Mouse (Mus musculus): ENCODE results near the gene Cd164l2. TPM values are rescaled to one million over a fixed set of nuclear protein-coding genes. Genes with fewer than 3 reads are reported as not detected.
A peak's percentile ranks its signal among the peaks of the same experiment; 100 is the strongest.

Gene Cd164l2
- polyA plus RNA-seq, 1 experiment, result not detected

- no peak overlapping the region for H3K27ac ChIP-seq (ENCODE audit: control insufficient read depth, insufficient read depth, low read depth, low read length, poor library complexity)
- WGBS, result 81% methylated on average over 7 of the region's 7 CpGs
- peaks cover 2% of the 10 kb centered on the region for H3K4me1 ChIP-seq (ENCODE audit: control insufficient read depth, insufficient read depth, low read length)
- TF ChIP-seq CTCF (IDR thresholded peaks at IDR 0.05; ENCODE audit: control insufficient read depth, insufficient read depth, low read length), result no peak
- no peak for TF ChIP-seq POLR2A (IDR thresholded peaks at IDR 0.05; ENCODE audit: borderline replicate concordance, control insufficient read depth, low read depth, low read length)
- H3K4me3 ChIP-seq (replicated peaks; ENCODE audit: control insufficient read depth, low read depth, low read length), result no peak overlapping the region
Observed at GRCm38 (mm10) chr4:133204379-133204778, 7.6 kb upstream of the Cd164l2 start.

DNA sequence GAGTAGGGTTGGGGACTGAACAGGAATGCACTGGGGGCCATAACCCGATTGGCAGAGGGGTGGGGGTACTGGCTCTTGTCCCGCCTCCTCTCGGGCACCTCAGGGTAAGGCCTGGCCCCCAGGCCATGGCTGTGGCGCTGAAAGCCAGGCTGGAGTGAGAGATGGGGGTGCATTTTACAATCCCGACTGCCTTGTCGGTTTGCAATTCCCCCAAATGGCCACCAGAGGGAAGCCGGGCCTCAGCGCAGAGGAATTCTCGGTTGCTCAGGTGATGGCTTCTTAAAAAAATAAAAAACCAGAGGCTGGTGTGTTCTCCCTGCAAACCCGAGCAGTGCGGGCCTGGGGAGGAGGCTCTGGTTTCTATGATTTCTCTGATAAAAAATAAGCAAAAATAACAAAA, 2.6 kb upstream of the Cd164l2 start:
- no peak for TF ChIP-seq POLR2A (IDR thresholded peaks at IDR 0.05; ENCODE audit: borderline replicate concordance, control insufficient read depth, low read depth, low read length)
- peak; percentile 84 for TF ChIP-seq CTCF (IDR thresholded peaks at IDR 0.05; ENCODE audit: control insufficient read depth, insufficient read depth, low read length)
- Histone ChIP-seq H3K4me1 (ENCODE audit: control insufficient read depth, insufficient read depth, low read length) (peaks cover 3% of the 10 kb centered on the region), H3K4me3 (replicated peaks; ENCODE audit: control insufficient read depth, low read depth, low read length) (no peak overlapping the region), H3K27ac (ENCODE audit: control insufficient read depth, insufficient read depth, low read depth, low read length, poor library complexity) (no peak overlapping the region)
- WGBS, result 4% methylated on average over 11 of the region's 11 CpGs

DNA sequence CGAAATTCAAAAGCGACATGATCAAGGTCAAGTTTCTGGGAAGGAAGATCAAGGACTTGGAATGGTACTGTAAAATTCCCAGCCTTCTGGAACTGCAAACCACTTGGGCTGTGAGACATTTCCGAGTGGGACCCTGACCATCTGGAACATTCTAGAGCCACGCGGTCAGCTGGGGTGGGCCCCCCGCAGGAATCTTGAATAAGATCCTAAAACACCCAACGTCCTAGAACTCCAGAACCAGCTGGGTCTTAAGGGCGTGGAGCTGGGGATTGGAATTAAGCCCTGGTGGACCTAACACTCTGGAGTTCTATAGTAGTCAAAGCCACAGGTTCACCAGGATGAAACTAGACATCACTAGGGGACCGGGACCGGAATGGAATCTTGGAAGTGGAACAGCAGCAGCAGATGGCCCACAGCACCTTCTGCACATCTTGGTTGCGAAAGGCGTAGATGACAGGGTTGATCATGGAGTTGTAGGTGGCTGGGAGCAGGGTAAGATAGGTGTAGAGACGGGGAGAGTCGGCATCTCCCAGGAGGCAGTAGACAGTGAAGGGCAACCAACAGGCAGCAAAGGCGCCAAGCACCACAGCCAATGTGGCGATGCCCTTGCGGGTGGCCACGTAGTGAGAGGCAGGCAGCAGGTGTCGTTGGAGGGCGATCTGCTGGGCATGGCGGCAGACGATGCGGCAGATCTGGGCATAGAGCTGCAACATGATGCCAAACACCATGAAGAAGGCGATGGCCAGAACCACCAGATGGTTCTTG, 1.7 kb upstream of the Cd164l2 start:
- peaks cover 3% of the 10 kb centered on the region for H3K4me1 ChIP-seq (ENCODE audit: control insufficient read depth, insufficient read depth, low read length)
- no peak overlapping the region for H3K4me3 ChIP-seq (replicated peaks; ENCODE audit: control insufficient read depth, low read depth, low read length)
- H3K27ac ChIP-seq (ENCODE audit: control insufficient read depth, insufficient read depth, low read depth, low read length, poor library complexity), result no peak overlapping the region
- TF ChIP-seq POLR2A (IDR thresholded peaks at IDR 0.05; ENCODE audit: borderline replicate concordance, control insufficient read depth, low read depth, low read length), result no peak
- WGBS, result 88% methylated on average over 24 of the region's 24 CpGs

DNA sequence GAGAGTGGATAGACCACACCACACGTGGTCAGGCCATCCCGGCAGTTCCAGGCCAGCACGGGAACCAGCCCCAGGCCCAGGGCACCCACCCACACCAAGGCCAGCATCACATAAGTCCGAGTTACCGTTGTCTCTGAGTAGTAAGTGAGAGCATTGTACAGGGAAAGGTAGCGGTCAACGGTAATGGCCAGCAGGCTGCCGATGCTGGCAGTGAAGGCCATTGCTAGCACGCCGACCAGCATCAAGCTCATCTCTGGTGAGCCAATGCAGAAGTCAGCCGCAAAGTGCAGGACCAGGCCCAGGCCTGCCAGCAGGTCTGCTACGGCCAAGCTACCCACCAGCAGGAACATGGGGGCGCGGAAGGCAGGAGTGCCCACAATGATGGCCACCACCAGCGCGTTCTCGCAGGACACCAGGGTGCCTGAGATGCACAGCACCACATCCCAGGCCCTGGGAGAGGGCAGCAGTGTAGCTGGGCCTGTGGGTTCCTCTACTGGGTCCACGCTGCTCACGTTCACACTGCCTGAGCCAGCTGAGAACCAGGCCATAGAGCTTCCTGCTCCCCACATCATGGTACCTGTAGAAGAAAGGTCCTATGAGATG, 1.0 kb upstream of the Cd164l2 start:
- peaks cover 3% of the 10 kb centered on the region for H3K4me1 ChIP-seq (ENCODE audit: control insufficient read depth, insufficient read depth, low read length)
- 93% methylated on average over 19 of the region's 19 CpGs for WGBS
- H3K4me3 ChIP-seq (replicated peaks; ENCODE audit: control insufficient read depth, low read depth, low read length), result no peak overlapping the region
- H3K27ac ChIP-seq (ENCODE audit: control insufficient read depth, insufficient read depth, low read depth, low read length, poor library complexity), result no peak overlapping the region
- TF ChIP-seq POLR2A (IDR thresholded peaks at IDR 0.05; ENCODE audit: borderline replicate concordance, control insufficient read depth, low read depth, low read length) (no peak), CTCF (IDR thresholded peaks at IDR 0.05; ENCODE audit: control insufficient read depth, insufficient read depth, low read length) (no peak)

GRCm38 (mm10) chr4:133212562-133213267, 784 bp downstream of the Cd164l2 start:
- no peak overlapping the region for H3K27ac ChIP-seq (ENCODE audit: control insufficient read depth, insufficient read depth, low read depth, low read length, poor library complexity)
- TF ChIP-seq POLR2A (IDR thresholded peaks at IDR 0.05; ENCODE audit: borderline replicate concordance, control insufficient read depth, low read depth, low read length), result no peak
- TF ChIP-seq CTCF (IDR thresholded peaks at IDR 0.05; ENCODE audit: control insufficient read depth, insufficient read depth, low read length), result no peak
- H3K4me3 ChIP-seq (replicated peaks; ENCODE audit: control insufficient read depth, low read depth, low read length), result no peak overlapping the region
- peaks cover 3% of the 10 kb centered on the region for H3K4me1 ChIP-seq (ENCODE audit: control insufficient read depth, insufficient read depth, low read length)
- WGBS, result 2% methylated on average over 44 of the region's 44 CpGs

- Histone ChIP-seq H3K4me3 (replicated peaks; ENCODE audit: control insufficient read depth, low read depth, low read length) (no peak overlapping the region), H3K27ac (ENCODE audit: control insufficient read depth, insufficient read depth, low read depth, low read length, poor library complexity) (no peak overlapping the region), H3K4me1 (ENCODE audit: control insufficient read depth, insufficient read depth, low read length) (peaks cover 3% of the 10 kb centered on the region)
- 9% methylated on average over 9 of the region's 9 CpGs for WGBS
- no peak for TF ChIP-seq CTCF (IDR thresholded peaks at IDR 0.05; ENCODE audit: control insufficient read depth, insufficient read depth, low read length)
- TF ChIP-seq POLR2A (IDR thresholded peaks at IDR 0.05; ENCODE audit: borderline replicate concordance, control insufficient read depth, low read depth, low read length), result no peak
Observed at GRCm38 (mm10) chr4:133213268-133213590, 1.3 kb downstream of the Cd164l2 start.

DNA sequence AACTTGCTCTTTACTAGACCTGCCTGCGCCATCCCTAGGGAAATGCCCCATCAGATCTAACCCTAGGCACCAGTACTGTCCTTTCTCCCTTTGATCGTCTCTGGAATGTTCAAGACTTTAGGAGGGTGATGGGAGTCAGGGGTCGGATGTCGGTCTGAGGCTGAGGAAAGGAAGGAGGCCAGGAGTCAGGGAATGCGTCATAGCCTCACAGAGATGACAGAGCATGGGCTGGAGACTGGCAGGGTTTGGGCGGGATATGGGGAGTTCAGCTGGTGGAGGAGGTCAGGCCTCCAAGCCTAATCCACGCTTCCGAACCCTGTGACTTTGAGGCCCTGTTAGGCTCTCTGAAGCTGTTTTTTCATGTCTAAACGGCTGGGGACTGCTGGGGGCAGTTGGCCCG, 1.7 kb downstream of the Cd164l2 start:
- Histone ChIP-seq H3K27ac (ENCODE audit: control insufficient read depth, insufficient read depth, low read depth, low read length, poor library complexity) (no peak overlapping the region), H3K4me1 (ENCODE audit: control insufficient read depth, insufficient read depth, low read length) (peaks cover 3% of the 10 kb centered on the region), H3K4me3 (replicated peaks; ENCODE audit: control insufficient read depth, low read depth, low read length) (no peak overlapping the region)
- 65% methylated on average over 10 of the region's 10 CpGs for WGBS
- TF ChIP-seq POLR2A (IDR thresholded peaks at IDR 0.05; ENCODE audit: borderline replicate concordance, control insufficient read depth, low read depth, low read length) (no peak), CTCF (IDR thresholded peaks at IDR 0.05; ENCODE audit: control insufficient read depth, insufficient read depth, low read length) (no peak)

DNA sequence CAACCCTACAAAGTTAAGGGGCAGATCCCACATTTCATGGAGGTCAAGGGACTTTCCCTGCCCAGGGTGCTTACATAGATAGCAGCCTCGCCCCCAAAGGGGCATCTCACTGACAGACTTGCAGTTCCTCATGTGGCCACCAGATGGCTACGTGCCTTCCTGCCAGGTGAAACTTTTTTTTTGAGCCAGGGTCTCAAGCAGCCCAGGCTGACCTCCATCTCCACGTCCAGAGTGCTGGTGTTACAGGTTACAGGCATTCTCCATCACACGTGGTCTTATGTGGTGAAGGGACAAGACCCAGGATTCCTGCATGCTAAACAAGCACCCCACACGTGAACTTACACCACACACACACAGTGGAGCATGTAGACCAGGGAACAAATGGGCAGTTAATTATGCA, 5.7 kb downstream of the Cd164l2 start:
- 14% methylated on average over 5 of the region's 5 CpGs for WGBS
- no peak overlapping the region for H3K27ac ChIP-seq (ENCODE audit: control insufficient read depth, insufficient read depth, low read depth, low read length, poor library complexity)
- TF ChIP-seq POLR2A (IDR thresholded peaks at IDR 0.05; ENCODE audit: borderline replicate concordance, control insufficient read depth, low read depth, low read length) (no peak), CTCF (IDR thresholded peaks at IDR 0.05; ENCODE audit: control insufficient read depth, insufficient read depth, low read length) (peak; percentile 83)
- H3K4me1 ChIP-seq (ENCODE audit: control insufficient read depth, insufficient read depth, low read length), result peaks cover 3% of the 10 kb centered on the region
- H3K4me3 ChIP-seq (replicated peaks; ENCODE audit: control insufficient read depth, low read depth, low read length), result no peak overlapping the region

Measured in bone marrow, adult 2 months (tissue).